Mouse (Mus musculus) frontal cortex, postnatal 36 days (tissue): ENCODE data around the gene Nol12.

Source experiments
- DNase-seq, 2 experiments: peaks; one replicate each; pipeline ENCODE4 v3.0.0; 2022; ENCODE audit warnings: low spot score in 2 of 2

The Nol12 gene

GRCm38 (mm10) chr15:78916052-78916826 lies 18.5 kb upstream of the Nol12 start:
- peak in 1 of 2 experiments; percentile 49 for DNase-seq

DNA sequence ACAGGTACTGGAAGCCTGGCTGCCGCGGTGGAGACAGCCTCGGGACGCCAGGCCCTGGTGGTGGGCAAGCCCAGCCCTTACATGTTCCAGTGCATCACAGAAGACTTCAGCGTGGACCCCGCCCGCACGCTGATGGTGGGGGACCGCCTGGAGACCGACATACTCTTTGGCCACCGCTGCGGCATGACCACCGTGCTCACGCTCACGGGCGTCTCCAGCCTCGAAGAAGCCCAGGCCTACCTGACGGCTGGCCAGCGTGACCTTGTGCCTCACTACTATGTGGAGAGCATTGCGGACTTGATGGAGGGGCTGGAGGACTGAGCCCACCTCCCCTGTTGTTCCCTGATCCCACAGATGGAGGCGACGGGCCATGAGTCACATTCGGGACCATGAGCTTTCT lies 16.6 kb upstream of the Nol12 start:
- DNase-seq: no peak

- DNase-seq: no peak
These were observed 14.8 kb upstream of the Nol12 start for GRCm38 (mm10) chr15:78919914-78920313.

- no peak for DNase-seq
These were observed 12.0 kb upstream of the Nol12 start for GRCm38 (mm10) chr15:78922700-78923099.

DNA sequence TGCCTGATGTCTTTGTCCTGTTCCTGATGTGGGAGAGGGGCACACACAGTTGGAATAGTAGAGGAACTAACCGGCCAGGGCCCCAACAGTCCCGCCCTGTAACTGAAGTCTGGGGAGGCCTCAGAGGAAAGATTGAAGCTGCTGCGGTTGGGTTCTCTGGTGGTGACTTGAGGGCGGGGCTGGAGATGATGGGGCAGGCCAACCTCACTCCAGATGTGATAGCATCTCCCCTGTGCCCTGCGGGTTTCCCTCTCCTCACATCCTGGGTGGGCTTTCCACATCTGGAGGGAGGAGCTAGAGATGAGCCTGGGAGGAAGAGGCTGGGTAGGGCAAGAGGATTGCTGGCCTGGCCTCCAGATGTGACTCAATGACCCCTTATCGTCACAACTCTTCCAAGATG lies 11.1 kb upstream of the Nol12 start:
- no peak for DNase-seq

GRCm38 (mm10) chr15:78925129-78925528 lies 9.6 kb upstream of the Nol12 start:
- no peak for DNase-seq

DNA sequence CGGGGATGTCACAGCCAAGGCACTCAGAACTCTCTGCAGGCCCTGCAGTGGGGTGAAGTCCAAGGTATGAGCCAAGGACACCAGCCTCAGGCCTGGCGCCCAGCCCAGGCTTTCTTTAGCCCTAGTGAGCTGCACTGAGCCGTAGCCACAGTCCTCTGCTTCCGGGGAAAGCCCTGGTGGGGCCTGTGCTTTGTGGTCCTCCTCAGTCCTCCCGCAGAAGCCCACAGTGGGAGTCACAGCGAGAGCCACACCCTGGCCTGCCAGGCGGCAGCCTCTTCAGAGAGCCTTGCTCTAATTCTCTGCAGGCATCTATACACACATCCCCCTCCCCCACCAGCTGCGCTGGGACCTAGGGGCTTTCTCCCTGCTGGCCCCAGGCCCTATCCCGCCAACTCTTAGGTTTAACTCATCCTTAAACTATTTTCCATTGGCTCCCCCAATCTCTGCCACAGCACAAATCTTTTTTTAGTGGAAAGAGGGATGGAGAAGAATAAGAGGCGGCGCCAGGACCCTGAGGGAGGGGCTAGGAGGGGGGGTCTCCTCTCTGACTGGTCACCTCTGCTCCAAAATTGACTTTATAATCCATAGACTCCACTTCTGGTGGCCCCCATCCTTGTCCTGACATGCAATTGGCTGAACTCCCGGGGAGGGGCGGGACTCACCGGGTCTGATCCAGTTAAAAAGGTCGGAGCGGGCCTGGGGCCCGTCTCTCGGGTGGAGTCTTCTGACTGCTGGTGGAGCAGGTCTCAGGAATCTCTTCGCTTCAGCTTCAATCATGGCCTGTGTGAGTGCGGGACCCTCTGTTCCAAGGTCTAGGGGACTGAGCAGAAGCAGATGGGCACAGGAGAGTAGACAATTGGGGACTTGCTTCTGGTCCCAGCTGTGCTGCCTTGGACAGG lies 8.5 kb upstream of the Nol12 start, which contains the start of gene Lgals1:
Gene Lgals1 (plus strand): TSS at position 705 of the 899 bp plus-strand sequence.
- no peak for DNase-seq

DNA sequence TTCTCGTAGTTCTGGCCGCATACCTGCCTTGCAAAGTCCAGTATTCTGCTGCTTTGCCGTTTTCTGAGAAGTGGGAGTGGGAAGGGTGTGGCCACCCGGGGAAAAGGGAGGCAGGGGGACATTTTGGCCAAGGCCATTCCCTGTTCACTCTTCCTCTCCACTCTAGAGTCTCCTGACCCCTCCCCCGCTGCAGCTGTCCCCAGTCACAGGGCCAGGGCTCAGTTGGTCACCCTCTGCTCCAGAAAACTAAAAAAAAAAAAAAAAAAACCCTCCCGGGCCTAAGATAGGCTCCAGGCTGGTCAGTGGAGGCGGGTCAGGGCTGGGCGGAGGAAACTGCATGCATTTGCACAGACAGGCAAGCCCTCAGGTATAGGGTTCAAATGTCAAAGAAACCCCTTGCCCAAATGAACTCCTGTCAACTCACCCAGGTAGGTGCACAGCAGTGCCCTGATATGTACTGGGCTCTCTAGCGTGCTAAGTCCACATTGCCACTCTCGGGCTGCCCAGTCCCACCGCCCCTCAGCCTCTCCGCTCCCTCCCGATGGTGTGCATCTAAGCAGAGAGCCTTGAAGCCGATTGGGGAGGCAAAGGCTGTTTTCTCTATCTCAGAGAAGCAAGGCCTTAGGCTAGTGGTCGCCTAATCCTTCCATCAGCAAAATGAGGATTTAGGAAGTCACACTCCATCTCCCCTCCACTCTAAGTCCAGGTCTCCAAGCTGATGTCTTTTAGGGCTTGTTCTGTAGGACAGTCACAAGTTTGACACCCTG lies 7.5 kb upstream of the Nol12 start:
- no peak for DNase-seq

- peak in 1 of 2 experiments; percentile 42 for DNase-seq
These were observed 6.8 kb upstream of the Nol12 start for GRCm38 (mm10) chr15:78927788-78928457.

GRCm38 (mm10) chr15:78928539-78928938 lies 6.2 kb upstream of the Nol12 start:
- DNase-seq: no peak

DNA sequence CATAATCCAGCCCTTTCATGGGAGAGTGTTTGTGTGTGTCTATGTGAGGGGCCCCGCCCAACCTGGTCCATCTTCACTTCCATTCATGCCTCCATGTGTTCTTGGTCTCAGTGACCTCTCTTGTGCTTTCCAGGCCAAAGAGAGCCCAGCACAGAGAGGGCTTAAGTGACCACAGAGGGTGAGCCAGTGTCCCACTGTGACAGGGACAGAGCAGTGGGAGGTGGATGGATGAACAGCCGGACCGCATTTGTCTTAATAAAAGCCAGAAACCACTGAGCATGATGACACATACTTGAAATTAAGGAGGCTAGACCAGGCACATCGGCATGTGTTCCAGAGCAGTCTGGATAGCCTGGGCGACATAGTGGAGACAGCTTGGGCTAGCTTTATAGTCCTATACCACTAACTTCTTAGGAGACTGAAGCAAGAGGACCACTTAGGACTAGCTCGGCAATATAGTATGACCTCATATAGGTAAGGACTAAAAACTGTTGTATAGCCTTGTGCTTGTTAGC lies 4.5 kb upstream of the Nol12 start:
- DNase-seq: no peak

GRCm38 (mm10) chr15:78930801-78931426 lies 3.8 kb upstream of the Nol12 start:
- no peak for DNase-seq

- no peak for DNase-seq
These were observed 3.2 kb upstream of the Nol12 start for GRCm38 (mm10) chr15:78931577-78931976.

- DNase-seq: no peak
These were observed 1.7 kb downstream of the Nol12 start for GRCm38 (mm10) chr15:78936403-78936802.

DNA sequence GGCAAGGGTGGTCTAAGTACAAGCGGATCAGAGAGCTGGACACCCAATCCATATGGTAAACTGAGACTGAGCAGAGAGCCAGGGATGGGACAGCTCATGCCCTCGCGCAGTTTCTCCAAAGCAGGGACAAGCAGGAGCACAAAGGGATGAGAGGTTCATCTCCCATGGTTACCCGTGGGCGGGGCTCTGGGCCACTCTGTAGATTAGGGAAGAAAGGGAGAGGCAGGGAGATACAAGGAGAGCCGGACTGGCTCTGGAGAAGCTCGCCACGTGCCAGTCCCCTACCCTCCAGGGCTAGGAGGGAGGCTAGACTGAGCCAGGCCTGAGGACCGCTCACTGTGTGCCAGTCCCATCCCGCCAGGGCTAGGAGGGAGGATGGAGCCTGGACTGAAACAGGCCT lies 2.6 kb downstream of the Nol12 start:
- DNase-seq: no peak

DNA sequence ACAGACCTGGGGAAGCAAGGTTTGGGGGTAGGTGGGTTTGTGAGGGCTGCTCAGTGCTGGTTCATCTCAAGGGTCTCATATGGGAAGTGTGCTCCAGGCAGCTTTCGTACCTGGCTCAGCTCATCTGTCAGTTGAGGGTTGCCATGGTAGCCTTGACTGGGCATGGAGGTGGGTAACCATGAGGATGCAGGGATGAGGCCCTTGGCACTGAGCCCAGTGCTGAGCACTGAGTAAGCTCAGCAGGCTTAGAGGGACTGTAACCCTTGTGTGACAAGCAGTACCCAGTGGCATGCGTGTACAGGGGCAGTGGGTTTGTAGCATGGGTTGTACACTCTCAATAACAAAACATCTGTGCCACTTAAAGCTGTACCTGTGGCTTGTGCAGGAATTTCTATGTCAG lies 3.2 kb downstream of the Nol12 start:
- no peak for DNase-seq

GRCm38 (mm10) chr15:78940325-78940724 lies 5.6 kb downstream of the Nol12 start:
- DNase-seq: no peak

GRCm38 (mm10) chr15:78942663-78943062 lies 7.9 kb downstream of the Nol12 start:
- DNase-seq: peak; percentile 78 to 83

GRCm38 (mm10) chr15:78946232-78946631 lies 11.5 kb downstream of the Nol12 start:
- DNase-seq: no peak

GRCm38 (mm10) chr15:78947657-78948056 lies 12.9 kb downstream of the Nol12 start, which contains the start of gene Triobp:
Gene Triobp, plus strand, starts transcription at chr15:78947724.
- DNase-seq: peak; percentile 69 to 87
